Mouse (Mus musculus): ENCODE measurements around the gene Ssh1. TPM values are rescaled to one million over a fixed set of nuclear protein-coding genes. Genes with fewer than 3 reads are reported as not detected.

The Ssh1 gene
- total and polyA plus RNA-seq, 2 experiments from 2014 or later: 12.4 to 14.0 TPM

GRCm38 (mm10) chr5:113983541-113983940, 10.2 kb downstream of the Ssh1 start:
- TF ChIP-seq CTCF (IDR thresholded peaks at IDR 0.05): no peak
- Histone ChIP-seq H3K4me3 (ENCODE audit: low read depth, low read length) (no peak overlapping the region), H3K4me2 (ENCODE audit: low read depth, low read length, poor library complexity, severe bottlenecking) (no peak overlapping the region), H3K27me3 (ENCODE audit: insufficient read depth, low read length) (no peaks in the 10 kb centered on the region), H3K27ac (ENCODE audit: low read depth, low read length) (no peak overlapping the region), H3K36me3 (ENCODE audit: insufficient read depth, low read length) (peaks cover 12% of the 10 kb centered on the region; the same call in 1 of the 2 replicates), H3K9ac (replicated peaks; ENCODE audit: low read length, poor library complexity, severe bottlenecking) (no peak overlapping the region), H3K4me1 (ENCODE audit: insufficient read depth, low read length) (no peaks in the 10 kb centered on the region), H3K9me3 (ENCODE audit: low read length) (no peaks in the 10 kb centered on the region)
- DNase-seq (ENCODE audit: low spot score) (no peak), ATAC-seq (ENCODE audit: low FRiP score) (no peak)
- WGBS: 65% methylated on average over 6 of the region's 6 CpGs

GRCm38 (mm10) chr5:113981843-113982242, 11.9 kb downstream of the Ssh1 start:
- DNase-seq (ENCODE audit: low spot score) (no peak), ATAC-seq (ENCODE audit: low FRiP score) (no peak)
- Histone ChIP-seq H3K9me3 (ENCODE audit: low read length) (no peaks in the 10 kb centered on the region), H3K4me2 (ENCODE audit: low read depth, low read length, poor library complexity, severe bottlenecking) (no peak overlapping the region), H3K27ac (ENCODE audit: low read depth, low read length) (no peak overlapping the region), H3K36me3 (ENCODE audit: insufficient read depth, low read length) (peaks cover 17% of the 10 kb centered on the region; the same call in 1 of the 2 replicates), H3K9ac (replicated peaks; ENCODE audit: low read length, poor library complexity, severe bottlenecking) (no peak overlapping the region), H3K27me3 (ENCODE audit: insufficient read depth, low read length) (no peaks in the 10 kb centered on the region), H3K4me1 (ENCODE audit: insufficient read depth, low read length) (no peaks in the 10 kb centered on the region), H3K4me3 (ENCODE audit: low read depth, low read length) (no peak overlapping the region)
- no peak for TF ChIP-seq CTCF (IDR thresholded peaks at IDR 0.05)
- WGBS: 81% methylated on average over 8 of the region's 8 CpGs

GRCm38 (mm10) chr5:113981171-113981570, 12.5 kb downstream of the Ssh1 start:
- no peak overlapping the region for H3K4me2 ChIP-seq (ENCODE audit: low read depth, low read length, poor library complexity, severe bottlenecking)

GRCm38 (mm10) chr5:113980511-113980910, 13.2 kb downstream of the Ssh1 start:
- DNase-seq (ENCODE audit: low spot score) (no peak), ATAC-seq (ENCODE audit: low FRiP score) (no peak)
- WGBS: 96% methylated on average over 1 of the region's 1 CpGs
- Histone ChIP-seq H3K9ac (replicated peaks; ENCODE audit: low read length, poor library complexity, severe bottlenecking) (no peak overlapping the region), H3K4me3 (ENCODE audit: low read depth, low read length) (no peak overlapping the region), H3K27me3 (ENCODE audit: insufficient read depth, low read length) (no peaks in the 10 kb centered on the region), H3K4me2 (ENCODE audit: low read depth, low read length, poor library complexity, severe bottlenecking) (no peak overlapping the region), H3K4me1 (ENCODE audit: insufficient read depth, low read length) (no peaks in the 10 kb centered on the region), H3K9me3 (ENCODE audit: low read length) (no peaks in the 10 kb centered on the region), H3K27ac (ENCODE audit: low read depth, low read length) (no peak overlapping the region), H3K36me3 (ENCODE audit: insufficient read depth, low read length) (peaks cover 17% of the 10 kb centered on the region; the same call in 1 of the 2 replicates)
- TF ChIP-seq CTCF (IDR thresholded peaks at IDR 0.05): no peak

More at GRCm38 (mm10) chr5:113981171-113981570, 12.5 kb downstream of the Ssh1 start:
- H3K27me3 ChIP-seq (ENCODE audit: insufficient read depth, low read length): no peaks in the 10 kb centered on the region
- no peak for ATAC-seq (ENCODE audit: low FRiP score)
- H3K4me1 ChIP-seq (ENCODE audit: insufficient read depth, low read length): no peaks in the 10 kb centered on the region
- 90% methylated on average over 6 of the region's 6 CpGs for WGBS
- peaks cover 17% of the 10 kb centered on the region; the same call in 1 of the 2 replicates for H3K36me3 ChIP-seq (ENCODE audit: insufficient read depth, low read length)
- no peak for TF ChIP-seq CTCF (IDR thresholded peaks at IDR 0.05)
- no peaks in the 10 kb centered on the region for H3K9me3 ChIP-seq (ENCODE audit: low read length)
- no peak overlapping the region for H3K27ac ChIP-seq (ENCODE audit: low read depth, low read length)
- DNase-seq (ENCODE audit: low spot score): no peak
- H3K4me3 ChIP-seq (ENCODE audit: low read depth, low read length): no peak overlapping the region
- H3K9ac ChIP-seq (replicated peaks; ENCODE audit: low read length, poor library complexity, severe bottlenecking): no peak overlapping the region

GRCm38 (mm10) chr5:113977309-113977708, 16.4 kb downstream of the Ssh1 start:
- H3K9me3 ChIP-seq (ENCODE audit: low read length): no peaks in the 10 kb centered on the region
- no peaks in the 10 kb centered on the region for H3K27me3 ChIP-seq (ENCODE audit: insufficient read depth, low read length)
- no peak overlapping the region for H3K9ac ChIP-seq (replicated peaks; ENCODE audit: low read length, poor library complexity, severe bottlenecking)
- ATAC-seq (ENCODE audit: low FRiP score): no peak
- no peak for TF ChIP-seq CTCF (IDR thresholded peaks at IDR 0.05)
- 0 out of 2 replicates have a peak, but pooled peaks cover 12% of the 10 kb centered on the region for H3K36me3 ChIP-seq (ENCODE audit: insufficient read depth, low read length)
- H3K4me2 ChIP-seq (ENCODE audit: low read depth, low read length, poor library complexity, severe bottlenecking): no peak overlapping the region
- no peak for DNase-seq (ENCODE audit: low spot score)
- WGBS: 84% methylated on average over 8 of the region's 8 CpGs
- H3K27ac ChIP-seq (ENCODE audit: low read depth, low read length): no peak overlapping the region
- peaks cover 8% of the 10 kb centered on the region; the same call in 1 of the 2 replicates for H3K4me1 ChIP-seq (ENCODE audit: insufficient read depth, low read length)
- no peak overlapping the region for H3K4me3 ChIP-seq (ENCODE audit: low read depth, low read length)

GRCm38 (mm10) chr5:113976597-113976996, 17.1 kb downstream of the Ssh1 start:
- Histone ChIP-seq H3K4me3 (ENCODE audit: low read depth, low read length) (no peak overlapping the region), H3K27me3 (ENCODE audit: insufficient read depth, low read length) (no peaks in the 10 kb centered on the region), H3K4me2 (ENCODE audit: low read depth, low read length, poor library complexity, severe bottlenecking) (no peak overlapping the region), H3K4me1 (ENCODE audit: insufficient read depth, low read length) (peaks cover 8% of the 10 kb centered on the region; the same call in 1 of the 2 replicates), H3K9me3 (ENCODE audit: low read length) (no peaks in the 10 kb centered on the region), H3K9ac (replicated peaks; ENCODE audit: low read length, poor library complexity, severe bottlenecking) (no peak overlapping the region), H3K36me3 (ENCODE audit: insufficient read depth, low read length) (0 out of 2 replicates have a peak, but pooled peaks cover 9% of the 10 kb centered on the region), H3K27ac (ENCODE audit: low read depth, low read length) (no peak overlapping the region)
- 87% methylated on average over 8 of the region's 8 CpGs for WGBS
- ATAC-seq (ENCODE audit: low FRiP score): no peak
- TF ChIP-seq CTCF (IDR thresholded peaks at IDR 0.05): no peak
- DNase-seq (ENCODE audit: low spot score): no peak

Measured in midbrain, postnatal 0 days (tissue).